Mouse (Mus musculus) heart, embryonic 11.5 days (tissue): ENCODE measurements around the gene Nuak2. TPM values are rescaled to one million over a fixed set of nuclear protein-coding genes. Genes with fewer than 3 reads are reported as not detected.

Source experiments
- ATAC-seq: fragments of 200-750 bp; cut with Nextera tagmentation; replicated peaks from 2 replicates; pipeline ENCODE4 v1.8.0; 2017; ENCODE audit warnings: moderate library complexity; ENCODE audit not compliant: insufficient number of reproducible peaks, low FRiP score, low TSS enrichment
- H3K27ac ChIP-seq: fragments of 300-500 bp; sonication (generic); 2 replicates; pipeline ENCODE4 v1.5.1; 2014; ENCODE audit warnings: mild to moderate bottlenecking, low read depth, low read length
- H3K27me3 ChIP-seq: fragments of 300-500 bp; sonication (generic); 2 replicates; pipeline ENCODE4 v1.6.1; 2014; ENCODE audit warnings: mild to moderate bottlenecking, low read length, mixed read lengths; ENCODE audit not compliant: control insufficient read depth, insufficient read depth
- H3K36me3 ChIP-seq: fragments of 300-500 bp; sonication (generic); 2 replicates; pipeline ENCODE4 v1.6.1; 2014; ENCODE audit warnings: mild to moderate bottlenecking, low read length, moderate library complexity, mixed read lengths; ENCODE audit not compliant: control insufficient read depth, insufficient read depth
- H3K4me1 ChIP-seq: fragments of 300-500 bp; sonication (generic); 2 replicates; pipeline ENCODE4 v1.6.1; 2014; ENCODE audit warnings: low read length; ENCODE audit not compliant: control insufficient read depth, insufficient read depth
- H3K4me2 ChIP-seq: fragments of 300-500 bp; sonication (generic); 2 replicates; pipeline ENCODE4 v1.6.1; 2014; ENCODE audit warnings: mild to moderate bottlenecking, moderate library complexity
- H3K4me3 ChIP-seq: fragments of 300-500 bp; sonication (generic); 2 replicates; pipeline ENCODE4 v1.5.1; 2014; ENCODE audit warnings: low read depth, low read length
- H3K9ac ChIP-seq: fragments of 300-500 bp; sonication (generic); 2 replicates; pipeline ENCODE4 v1.6.1; 2014; ENCODE audit warnings: mild to moderate bottlenecking, low read depth, low read length, moderate library complexity
- H3K9me3 ChIP-seq: fragments of 300-500 bp; sonication (generic); replicated peaks from 2 replicates; pipeline ENCODE4 v1.6.1; 2016; ENCODE audit warnings: low read length; ENCODE audit not compliant: control insufficient read depth
- WGBS: fragments of 180-500 bp; shearing (Covaris S2); extraction: QIAGEN DNeasy Blood & Tissue Kit; methylation state at CpG from one replicate; pipeline ENCODE4 v1.1.7; 2014; ENCODE audit not compliant: insufficient replicate concordance; 5-methylcytosine and 5-hydroxymethylcytosine counted together
- polyA plus RNA-seq: library from polyadenylated mRNA; unstranded; fragments of >200 nt; fragmentation: Nextera tagmentation; extraction: Ambion mirVana; gene quantifications from 2 replicates; pipeline ENCODE4 v1.2.1, GENCODE M21; 2014

Nuak2 gene
- polyA plus RNA-seq, 1 experiment from 2014 or later = 2.6 TPM

- WGBS = 38% methylated on average over 12 of the region's 12 CpGs
- Histone ChIP-seq H3K36me3 (peaks cover 3% of the 10 kb centered on the region; the same call in 1 of the 2 replicates), H3K9ac (no peak overlapping the region), H3K9me3 (no peaks in the 10 kb centered on the region), H3K27me3 (no peaks in the 10 kb centered on the region), H3K4me1 (peaks cover 42% of the 10 kb centered on the region), H3K4me2 (no peak overlapping the region), H3K27ac (no peak overlapping the region), H3K4me3 (no peak overlapping the region)
- no peak for ATAC-seq
These were observed 19.5 kb downstream of the Nuak2 start for GRCm38 (mm10) chr1:132335378-132335965.

DNA sequence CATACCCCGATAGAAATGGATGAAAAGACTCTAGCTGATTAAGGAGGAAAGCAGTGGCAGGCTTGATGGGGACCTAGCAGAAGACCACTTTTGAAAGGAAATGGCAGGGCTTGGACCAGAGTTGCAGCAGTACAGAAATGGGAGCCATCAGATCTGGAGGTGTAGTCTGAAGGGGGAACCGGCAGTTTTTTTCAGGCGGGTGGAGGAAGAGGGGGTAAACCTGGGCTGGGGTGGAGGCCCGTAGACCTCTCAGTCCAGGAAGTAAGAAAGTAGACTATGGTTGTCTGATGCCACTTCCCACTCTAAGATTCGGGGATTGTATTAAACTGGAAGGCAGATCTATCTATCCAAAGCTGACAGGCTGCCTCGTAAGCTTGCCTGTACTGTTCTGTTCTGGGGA, 21.0 kb downstream of the Nuak2 start:
- Histone ChIP-seq H3K4me1 (peaks cover 44% of the 10 kb centered on the region), H3K27ac (no peak overlapping the region)

GRCm38 (mm10) chr1:132338027-132338660, 22.2 kb downstream of the Nuak2 start:
- H3K27ac ChIP-seq = no peak overlapping the region
- no peaks in the 10 kb centered on the region for H3K27me3 ChIP-seq
- no peak for ATAC-seq
- peaks cover 46% of the 10 kb centered on the region for H3K4me1 ChIP-seq
- no peak overlapping the region for H3K4me3 ChIP-seq
- no peaks in the 10 kb centered on the region for H3K36me3 ChIP-seq
- WGBS = 24% methylated on average over 8 of the region's 8 CpGs
- H3K9ac ChIP-seq = no peak overlapping the region
- no peak overlapping the region for H3K4me2 ChIP-seq
- no peaks in the 10 kb centered on the region for H3K9me3 ChIP-seq

More for the DNA sequence above, 21.0 kb downstream of the Nuak2 start:
- Histone ChIP-seq H3K4me2 (no peak overlapping the region), H3K9ac (no peak overlapping the region), H3K4me3 (no peak overlapping the region), H3K27me3 (no peaks in the 10 kb centered on the region), H3K36me3 (peaks cover 2% of the 10 kb centered on the region; the same call in 1 of the 2 replicates), H3K9me3 (no peaks in the 10 kb centered on the region)
- WGBS = 54% methylated on average over 6 of the region's 6 CpGs
- ATAC-seq = no peak

DNA sequence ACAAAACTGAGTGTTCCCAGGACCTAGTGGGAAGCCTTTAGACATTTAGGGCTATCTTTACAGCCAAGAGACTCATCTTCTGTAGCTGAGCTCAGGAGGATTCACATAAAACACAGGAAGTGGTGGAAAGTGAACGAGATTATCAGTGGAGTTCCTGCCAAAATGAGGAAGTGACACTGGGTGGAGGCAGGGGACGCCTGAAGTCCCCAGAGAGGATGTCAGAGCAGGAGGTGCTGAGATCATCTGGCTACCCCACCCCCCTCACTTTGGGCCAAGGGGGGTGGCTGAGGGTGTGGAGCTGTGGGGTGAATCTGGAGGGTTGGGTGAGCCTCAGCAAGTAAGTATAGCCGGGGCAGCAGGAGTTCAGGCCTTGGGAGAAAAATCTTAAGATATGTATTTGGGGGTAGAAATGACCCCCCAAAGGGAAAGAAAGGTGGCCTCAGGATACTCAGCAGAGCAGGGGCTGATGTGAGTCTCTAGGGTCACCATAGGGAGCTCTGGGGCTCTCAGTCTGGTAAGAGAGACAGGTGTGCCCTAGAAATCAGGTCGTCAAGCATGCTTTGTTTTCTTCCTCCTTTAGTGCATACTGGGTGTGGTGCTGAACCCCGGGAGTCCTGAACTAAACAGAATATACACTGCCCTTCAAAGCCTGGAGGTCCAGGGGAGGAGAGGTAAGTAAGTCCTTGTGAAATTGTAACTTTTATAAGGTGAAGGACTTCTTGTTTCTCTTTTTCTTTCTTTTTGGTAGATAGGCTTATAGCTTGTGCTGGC, 26.0 kb downstream of the Nuak2 start:
- Histone ChIP-seq H3K4me1 (peaks cover 22% of the 10 kb centered on the region), H3K27me3 (no peaks in the 10 kb centered on the region), H3K4me3 (no peak overlapping the region), H3K9me3 (no peaks in the 10 kb centered on the region), H3K36me3 (no peaks in the 10 kb centered on the region), H3K27ac (no peak overlapping the region), H3K4me2 (no peak overlapping the region), H3K9ac (no peak overlapping the region)
- WGBS = 25% methylated on average over 5 of the region's 5 CpGs
- no peak; the same call in 1 of the 2 replicates for ATAC-seq

DNA sequence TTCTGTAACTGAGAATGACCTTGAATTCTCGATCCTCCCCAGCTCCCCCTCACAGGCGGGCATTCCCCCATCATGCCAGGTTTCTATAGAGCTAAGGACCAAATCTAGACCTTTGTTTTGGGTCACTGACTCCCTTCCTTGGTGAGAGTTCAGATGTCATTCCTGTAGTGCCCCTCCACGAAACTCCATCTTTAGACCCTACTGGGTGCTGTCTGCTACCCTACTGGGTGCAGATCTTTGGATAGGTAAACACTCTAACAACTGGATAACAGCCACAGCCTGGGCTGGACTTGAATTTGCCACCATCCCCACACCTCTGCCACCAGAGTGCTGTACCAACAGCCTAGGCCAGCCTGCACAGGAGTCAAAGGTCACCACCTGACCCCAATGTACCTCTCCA, 26.6 kb downstream of the Nuak2 start:
- Histone ChIP-seq H3K9me3 (no peaks in the 10 kb centered on the region), H3K27me3 (no peaks in the 10 kb centered on the region), H3K4me2 (no peak overlapping the region), H3K4me1 (peaks cover 19% of the 10 kb centered on the region), H3K36me3 (no peaks in the 10 kb centered on the region), H3K27ac (no peak overlapping the region), H3K9ac (no peak overlapping the region), H3K4me3 (no peak overlapping the region)
- 52% methylated on average over 3 of the region's 3 CpGs for WGBS
- ATAC-seq = no peak

GRCm38 (mm10) chr1:132343191-132343590, 27.3 kb downstream of the Nuak2 start:
- peaks cover 17% of the 10 kb centered on the region for H3K4me1 ChIP-seq
- 84% methylated on average over 2 of the region's 2 CpGs for WGBS
- H3K36me3 ChIP-seq = no peaks in the 10 kb centered on the region
- no peak overlapping the region for H3K4me3 ChIP-seq
- no peak for ATAC-seq
- no peak overlapping the region for H3K27ac ChIP-seq
- H3K9ac ChIP-seq = no peak overlapping the region
- no peaks in the 10 kb centered on the region for H3K9me3 ChIP-seq
- H3K27me3 ChIP-seq = no peaks in the 10 kb centered on the region
- no peak overlapping the region for H3K4me2 ChIP-seq

- ATAC-seq = no peak
- WGBS = 93% methylated on average over 1 of the region's 1 CpGs
- H3K4me1 ChIP-seq = peaks cover 14% of the 10 kb centered on the region
- H3K4me3 ChIP-seq = no peak overlapping the region
- H3K9ac ChIP-seq = no peak overlapping the region
- no peak overlapping the region for H3K4me2 ChIP-seq
- H3K9me3 ChIP-seq = no peaks in the 10 kb centered on the region
- no peaks in the 10 kb centered on the region for H3K36me3 ChIP-seq
- H3K27me3 ChIP-seq = no peaks in the 10 kb centered on the region
- no peak overlapping the region for H3K27ac ChIP-seq
These were observed 27.7 kb downstream of the Nuak2 start for GRCm38 (mm10) chr1:132343656-132344055.

GRCm38 (mm10) chr1:132345514-132345913, 29.6 kb downstream of the Nuak2 start:
- H3K4me3 ChIP-seq = no peak overlapping the region
- no peaks in the 10 kb centered on the region for H3K36me3 ChIP-seq
- H3K9ac ChIP-seq = no peak overlapping the region
- no peak for ATAC-seq
- H3K9me3 ChIP-seq = no peaks in the 10 kb centered on the region
- no peaks in the 10 kb centered on the region for H3K27me3 ChIP-seq
- 79% methylated on average over 4 of the region's 4 CpGs for WGBS
- H3K4me1 ChIP-seq = peaks cover 14% of the 10 kb centered on the region
- H3K4me2 ChIP-seq = no peak overlapping the region
- no peak overlapping the region for H3K27ac ChIP-seq
